Mouse (Mus musculus) C2C12 (cell line): Measurements from ENCODE around the gene Kcnq4. TPM values are rescaled to one million over a fixed set of nuclear protein-coding genes. Genes with fewer than 3 reads are reported as not detected.
A peak's percentile ranks its signal among the peaks of the same experiment; 100 is the strongest.

Experiments used
- H3K27me3 ChIP-seq: one replicate; pipeline ENCODE4 v1.6.1; 2011; ENCODE audit not compliant: control insufficient read depth, insufficient read depth, insufficient read length
- H3K36me3 ChIP-seq: one replicate; pipeline ENCODE4 v1.6.1; 2011; ENCODE audit not compliant: control insufficient read depth, insufficient read depth
- H3K4me3 ChIP-seq: one replicate; pipeline ENCODE4 v1.5.1; 2011; ENCODE audit warnings: mild to moderate bottlenecking, control low read depth; ENCODE audit not compliant: poor library complexity, insufficient read depth, severe bottlenecking
- H3K79me2 ChIP-seq: one replicate; pipeline ENCODE4 v1.6.1; 2011; ENCODE audit not compliant: control insufficient read depth, insufficient read depth
- H3K79me3 ChIP-seq: one replicate; pipeline ENCODE4 v1.6.1; 2011; ENCODE audit warnings: low read depth, control low read depth
- H3ac ChIP-seq: one replicate; pipeline ENCODE3; 2011; ENCODE audit warnings: low read depth; ENCODE audit not compliant: control insufficient read depth, insufficient read length
- CEBPB ChIP-seq: IDR thresholded peaks from one replicate; pipeline ENCODE4 v1.6.1; 2011; ENCODE audit warnings: low read depth, mild to moderate bottlenecking, control low read depth, moderate library complexity
- CTCF ChIP-seq: IDR thresholded peaks from one replicate; pipeline ENCODE4 v1.5.1; 2011; ENCODE audit not compliant: control insufficient read depth, insufficient read depth, insufficient read length
- FOSL1 ChIP-seq: IDR thresholded peaks from one replicate; pipeline ENCODE4 v1.8.0; 2011; ENCODE audit warnings: mild to moderate bottlenecking, low read length; ENCODE audit not compliant: poor library complexity, insufficient read depth, severe bottlenecking
- MAX ChIP-seq: IDR thresholded peaks from one replicate; pipeline ENCODE4 v1.6.1; 2011; ENCODE audit warnings: mild to moderate bottlenecking, control low read depth
- MYOD1 ChIP-seq: IDR thresholded peaks from one replicate; pipeline ENCODE4 v1.6.1; 2011; ENCODE audit warnings: low read depth; ENCODE audit not compliant: control insufficient read depth, insufficient read length
- MYOG ChIP-seq: IDR thresholded peaks from one replicate; pipeline ENCODE4 v1.6.1; 2011; ENCODE audit not compliant: control insufficient read depth, insufficient read length; ENCODE audit errors: extremely low read depth
- USF1 ChIP-seq: IDR thresholded peaks from one replicate; pipeline ENCODE4 v1.6.1; 2011; ENCODE audit warnings: low read depth, mild to moderate bottlenecking, control low read depth, moderate library complexity
- polyA plus RNA-seq: library from polyadenylated mRNA; unstranded; fragments of >200 nt; fragmentation: generic; extraction: Trizol; gene quantifications from one replicate; pipeline ENCODE4 v1.2.1, GENCODE M21; 2012; ENCODE audit warnings: missing spikeins

Gene Kcnq4
- polyA plus RNA-seq, 1 experiment, result 0.75 TPM

GRCm38 (mm10) chr4:120755801-120756200, 7.4 kb upstream of the Kcnq4 start:
- Histone ChIP-seq H3K27me3 (no peaks in the 10 kb centered on the region), H3ac (no peak overlapping the region), H3K4me3 (no peak overlapping the region), H3K79me3 (no peaks in the 10 kb centered on the region), H3K36me3 (peaks cover 25% of the 10 kb centered on the region), H3K79me2 (no peaks in the 10 kb centered on the region)
- TF ChIP-seq MYOD1 (no peak), USF1 (no peak), CEBPB (no peak), MYOG (no peak), CTCF (no peak), FOSL1 (no peak), MAX (no peak)

- H3K79me3 ChIP-seq, result no peaks in the 10 kb centered on the region
- H3K36me3 ChIP-seq, result peaks cover 20% of the 10 kb centered on the region
- no peaks in the 10 kb centered on the region for H3K27me3 ChIP-seq
- no peak overlapping the region for H3K4me3 ChIP-seq
- H3K79me2 ChIP-seq, result no peaks in the 10 kb centered on the region
- no peak for TF ChIP-seq FOSL1
- peak; percentile 84 for TF ChIP-seq CTCF
- no peak for TF ChIP-seq CEBPB
- H3ac ChIP-seq, result no peak overlapping the region
These were observed 6.9 kb upstream of the Kcnq4 start for GRCm38 (mm10) chr4:120755299-120755698.

DNA sequence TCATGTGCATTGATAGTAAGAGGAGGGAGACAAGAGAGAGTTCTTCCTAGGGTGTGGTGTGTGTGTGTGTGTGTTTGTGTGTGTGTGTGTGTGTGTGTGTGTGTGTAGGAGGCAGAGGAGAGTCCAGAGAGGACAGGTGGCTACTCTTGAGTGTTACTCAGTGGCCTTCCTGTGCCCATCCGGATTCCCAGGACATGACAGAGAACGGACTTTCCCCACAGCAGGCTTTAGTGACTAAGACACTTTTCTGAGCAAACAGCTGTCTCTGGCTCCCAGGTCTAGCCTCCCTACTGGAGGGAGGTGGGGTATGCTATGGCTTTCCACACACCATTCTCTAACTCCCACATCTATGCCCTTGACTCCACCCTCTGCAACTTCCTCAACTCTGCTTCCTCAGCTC, 1.2 kb upstream of the Kcnq4 start:
- Histone ChIP-seq H3K4me3 (no peak overlapping the region), H3ac (no peak overlapping the region), H3K79me2 (no peaks in the 10 kb centered on the region), H3K79me3 (no peaks in the 10 kb centered on the region), H3K27me3 (peaks cover 17% of the 10 kb centered on the region), H3K36me3 (no peaks in the 10 kb centered on the region)
- no peak for TF ChIP-seq CEBPB
- no peak for TF ChIP-seq USF1
- TF ChIP-seq MYOG, result no peak
- TF ChIP-seq MAX, result no peak
- no peak for TF ChIP-seq CTCF
- no peak for TF ChIP-seq FOSL1
- no peak for TF ChIP-seq MYOD1

DNA sequence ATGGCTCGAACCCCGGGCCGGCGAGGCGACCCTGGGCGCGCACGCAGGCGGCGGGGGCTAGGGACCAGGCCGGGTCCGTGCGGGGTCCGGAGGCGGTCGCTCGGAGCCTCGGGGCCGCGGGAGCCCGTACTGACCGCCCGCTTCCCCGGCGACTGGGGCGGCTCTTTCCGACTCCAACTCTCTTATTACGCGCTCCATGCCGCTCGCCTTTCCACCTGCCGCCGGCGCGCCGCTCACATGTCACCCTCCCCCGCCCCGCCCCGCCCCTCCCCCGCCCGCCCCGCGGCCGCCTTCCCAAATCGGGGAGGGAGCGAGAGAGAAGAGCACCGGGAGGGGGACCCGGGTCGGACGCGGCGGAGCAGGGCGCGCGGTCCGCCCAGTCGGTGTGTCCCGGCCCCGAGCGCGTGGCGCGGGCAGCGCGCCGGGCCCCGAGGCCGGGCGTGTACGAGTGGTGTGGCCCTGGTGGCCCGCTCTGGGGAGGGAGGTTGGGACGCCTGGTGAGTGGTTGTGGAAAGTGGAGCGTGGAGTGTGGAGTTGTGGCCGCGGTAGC, 1.1 kb downstream of the Kcnq4 start:
- Histone ChIP-seq H3K4me3 (no peak overlapping the region), H3K79me3 (no peaks in the 10 kb centered on the region), H3K36me3 (no peaks in the 10 kb centered on the region), H3K27me3 (peaks cover 17% of the 10 kb centered on the region), H3ac (no peak overlapping the region), H3K79me2 (no peaks in the 10 kb centered on the region)
- TF ChIP-seq MYOG, result no peak
- TF ChIP-seq USF1, result no peak
- TF ChIP-seq CEBPB, result no peak
- no peak for TF ChIP-seq MAX
- no peak for TF ChIP-seq MYOD1
- no peak for TF ChIP-seq CTCF
- no peak for TF ChIP-seq FOSL1

DNA sequence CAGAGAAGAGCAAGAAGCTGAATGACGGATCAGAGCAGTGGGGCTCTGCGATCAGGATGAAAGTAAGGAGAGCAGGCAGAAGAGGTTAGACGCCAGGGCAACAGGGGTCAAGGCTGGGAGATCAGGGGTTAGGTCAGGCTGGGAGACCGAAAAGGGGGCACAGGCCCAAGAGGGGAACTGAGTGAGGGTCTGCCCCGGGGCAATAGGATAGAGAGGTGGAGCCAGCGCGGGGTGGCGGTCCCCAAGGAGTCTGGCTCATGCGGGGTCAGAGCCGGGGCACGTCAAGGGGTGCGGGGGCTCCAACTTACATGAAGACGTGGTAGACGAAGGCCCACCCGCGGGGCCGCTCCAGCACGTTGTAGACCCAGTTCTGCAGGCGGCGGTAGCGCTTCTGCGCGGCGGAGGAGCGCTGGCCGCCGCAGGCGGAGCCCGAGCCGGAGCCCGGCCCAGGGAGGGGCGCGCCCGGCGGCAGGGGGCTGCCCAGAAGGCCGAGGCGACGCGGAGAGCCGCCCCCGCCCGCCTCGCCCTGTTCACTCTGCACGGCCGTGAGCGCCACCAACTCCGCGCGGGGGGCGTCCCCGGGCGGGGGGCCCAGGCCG, 1.8 kb downstream of the Kcnq4 start:
- Histone ChIP-seq H3K79me3 (no peaks in the 10 kb centered on the region), H3K36me3 (no peaks in the 10 kb centered on the region), H3ac (no peak overlapping the region), H3K4me3 (no peak overlapping the region), H3K27me3 (peaks cover 17% of the 10 kb centered on the region), H3K79me2 (no peaks in the 10 kb centered on the region)
- no peak for TF ChIP-seq CEBPB
- TF ChIP-seq MAX, result no peak
- no peak for TF ChIP-seq FOSL1
- TF ChIP-seq MYOD1, result no peak
- no peak for TF ChIP-seq USF1
- no peak for TF ChIP-seq MYOG
- TF ChIP-seq CTCF, result no peak

GRCm38 (mm10) chr4:120745731-120746551, 2.5 kb downstream of the Kcnq4 start:
- Histone ChIP-seq H3K4me3 (no peak overlapping the region), H3K79me2 (no peaks in the 10 kb centered on the region), H3K36me3 (no peaks in the 10 kb centered on the region), H3K79me3 (no peaks in the 10 kb centered on the region), H3ac (no peak overlapping the region), H3K27me3 (peaks cover 17% of the 10 kb centered on the region)
- TF ChIP-seq FOSL1, result no peak
- no peak for TF ChIP-seq CEBPB
- no peak for TF ChIP-seq MYOG
- no peak for TF ChIP-seq MAX
- no peak for TF ChIP-seq CTCF
- no peak for TF ChIP-seq MYOD1
- TF ChIP-seq USF1, result no peak
